Mouse (Mus musculus) erythroblast, embryonic 14.5 days (primary cell): Measurements from ENCODE around the gene B430306N03Rik. TPM values are rescaled to one million over a fixed set of nuclear protein-coding genes. Genes with fewer than 3 reads are reported as not detected.
A peak's percentile ranks its signal among the peaks of the same experiment; 100 is the strongest.

Experiments
- H3K27me3 ChIP-seq: 2 replicates; pipeline ENCODE4 v1.6.1; 2012; ENCODE audit warnings: inconsistent platforms; ENCODE audit not compliant: control insufficient read depth
- H3K36me3 ChIP-seq: 2 replicates; pipeline ENCODE4 v1.6.1; 2012; ENCODE audit warnings: mild to moderate bottlenecking, inconsistent platforms; ENCODE audit not compliant: control insufficient read depth
- H3K4me1 ChIP-seq: 2 replicates; pipeline ENCODE4 v1.6.1; 2012; ENCODE audit warnings: inconsistent platforms; ENCODE audit not compliant: control insufficient read depth
- H3K4me3 ChIP-seq: replicated peaks from 2 replicates; pipeline ENCODE3; 2012; ENCODE audit warnings: moderate library complexity, mild to moderate bottlenecking, inconsistent platforms
- H3K9me3 ChIP-seq: 2 replicates; pipeline ENCODE4 v1.6.1; 2012; ENCODE audit warnings: low read length, inconsistent platforms, mixed read lengths; ENCODE audit not compliant: control insufficient read depth
- GATA1 ChIP-seq: IDR thresholded peaks from 2 replicates; pipeline ENCODE4 v1.6.1; 2012; ENCODE audit warnings: low read length, inconsistent platforms, mixed read lengths
- TAL1 ChIP-seq: IDR thresholded peaks from 3 replicates; pipeline ENCODE4 v1.6.1; 2012; ENCODE audit warnings: low read length, inconsistent platforms, mixed read lengths
- polyA plus RNA-seq: library from polyadenylated mRNA; stranded (reverse); fragments of >175 nt; gene quantifications from 2 replicates; pipeline ENCODE4 v1.2.3, GENCODE M21; 2012

The B430306N03Rik gene
- polyA plus RNA-seq, 1 experiment: 0.02 TPM

- H3K4me1 ChIP-seq: peaks cover 59% of the 10 kb centered on the region
These were observed 37.6 kb upstream of the B430306N03Rik start for GRCm38 (mm10) chr17:48278381-48278780.

DNA sequence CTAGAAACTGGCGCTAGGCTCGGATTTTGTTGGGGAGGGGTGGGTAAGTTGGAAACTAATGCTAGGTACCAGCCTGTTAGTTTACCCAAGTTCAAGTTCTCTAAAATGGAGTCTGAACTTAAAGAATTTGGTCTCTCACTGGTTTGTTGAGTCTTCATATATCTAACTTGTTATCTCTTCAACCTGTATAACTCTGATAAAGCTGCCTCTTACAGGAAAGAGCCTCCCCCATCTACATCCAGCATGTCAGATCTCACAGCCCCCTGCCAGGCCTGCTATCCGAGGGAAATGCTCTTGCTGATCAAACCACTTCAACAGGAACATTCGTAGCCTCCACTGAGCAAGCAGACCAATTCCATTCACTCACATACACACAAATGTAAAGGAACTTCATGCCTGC is 36.9 kb upstream of the B430306N03Rik start:
- no peak overlapping the region for H3K4me3 ChIP-seq
- TF ChIP-seq GATA1 (no peak), TAL1 (no peak)

More at GRCm38 (mm10) chr17:48278381-48278780, 37.6 kb upstream of the B430306N03Rik start:
- H3K4me3 ChIP-seq: no peak overlapping the region
- H3K36me3 ChIP-seq: peaks cover 4% of the 10 kb centered on the region
- no peaks in the 10 kb centered on the region for H3K9me3 ChIP-seq
- H3K27me3 ChIP-seq: no peaks in the 10 kb centered on the region
- no peak for TF ChIP-seq TAL1
- TF ChIP-seq GATA1: no peak

DNA sequence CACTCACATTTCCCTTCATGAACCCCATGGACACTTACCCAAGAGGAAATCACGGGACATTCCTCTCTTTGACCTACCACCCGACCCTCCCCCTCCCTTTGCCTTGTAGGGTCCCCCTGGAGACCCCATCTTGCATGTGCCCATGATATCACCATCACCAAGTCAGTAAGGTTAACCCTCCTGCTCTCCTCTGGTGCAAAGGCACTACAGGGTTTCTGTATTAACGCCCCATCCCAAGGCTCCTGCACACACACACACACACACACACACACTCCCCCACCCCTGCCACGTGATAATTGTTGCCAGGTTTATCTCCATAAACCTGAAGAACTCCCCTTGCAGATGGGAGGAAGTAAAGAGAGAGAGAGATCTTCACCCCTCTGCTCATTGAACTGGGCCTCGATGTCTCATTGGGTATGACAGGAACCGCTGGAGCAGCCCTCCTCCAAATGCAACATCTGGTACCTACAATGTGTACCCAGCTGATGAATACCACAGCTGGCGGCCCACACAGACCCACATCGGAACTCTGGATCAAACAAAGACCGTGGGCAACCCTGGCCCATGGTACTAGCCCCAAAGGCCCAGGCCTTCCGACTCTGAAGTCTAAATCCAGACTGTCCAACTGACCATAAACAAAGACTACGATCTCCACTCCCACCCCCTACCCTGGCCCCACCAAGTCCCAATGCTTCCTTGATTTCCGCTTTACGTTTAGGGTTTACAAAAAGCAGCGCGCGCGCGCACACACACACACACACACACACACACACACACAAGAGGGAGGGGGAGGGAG is 34.8 kb upstream of the B430306N03Rik start:
- H3K4me3 ChIP-seq: peak overlapping the region; percentile 60
- no peaks in the 10 kb centered on the region for H3K27me3 ChIP-seq
- no peak for TF ChIP-seq GATA1
- TF ChIP-seq TAL1: no peak
- H3K4me1 ChIP-seq: peaks cover 31% of the 10 kb centered on the region
- H3K36me3 ChIP-seq: no peaks in the 10 kb centered on the region
- H3K9me3 ChIP-seq: no peaks in the 10 kb centered on the region

More for the DNA sequence above, 36.9 kb upstream of the B430306N03Rik start:
- Histone ChIP-seq H3K36me3 (peaks cover 4% of the 10 kb centered on the region), H3K4me1 (peaks cover 53% of the 10 kb centered on the region), H3K27me3 (no peaks in the 10 kb centered on the region), H3K9me3 (no peaks in the 10 kb centered on the region)

DNA sequence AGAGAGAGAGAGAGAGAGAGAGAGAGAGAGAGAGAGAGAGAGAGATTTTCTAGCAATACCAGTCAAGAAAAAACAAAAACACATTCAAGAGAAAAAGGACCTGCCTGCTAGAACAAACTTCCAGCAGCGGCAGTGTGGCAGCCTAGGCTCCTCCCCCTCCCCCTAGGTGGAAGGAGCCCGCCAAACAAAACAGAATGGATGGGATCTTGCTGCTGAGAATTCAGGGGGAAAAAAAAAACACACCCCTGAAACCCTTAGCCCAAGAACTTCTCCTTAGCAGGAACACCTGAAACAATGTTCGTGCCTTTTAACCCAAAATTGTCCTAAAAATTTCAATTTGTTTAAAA is 34.2 kb upstream of the B430306N03Rik start:
- TF ChIP-seq GATA1 (no peak), TAL1 (no peak)
- Histone ChIP-seq H3K27me3 (no peaks in the 10 kb centered on the region), H3K4me3 (peak overlapping the region; percentile 60), H3K4me1 (peaks cover 28% of the 10 kb centered on the region), H3K36me3 (no peaks in the 10 kb centered on the region), H3K9me3 (no peaks in the 10 kb centered on the region)

- H3K4me3 ChIP-seq: no peak overlapping the region
- H3K4me1 ChIP-seq: peaks cover 15% of the 10 kb centered on the region
- TF ChIP-seq GATA1 (no peak), TAL1 (no peak)
- H3K27me3 ChIP-seq: no peaks in the 10 kb centered on the region
- H3K36me3 ChIP-seq: no peaks in the 10 kb centered on the region
- H3K9me3 ChIP-seq: no peaks in the 10 kb centered on the region
These were observed 29.2 kb upstream of the B430306N03Rik start for GRCm38 (mm10) chr17:48286765-48287164.

DNA sequence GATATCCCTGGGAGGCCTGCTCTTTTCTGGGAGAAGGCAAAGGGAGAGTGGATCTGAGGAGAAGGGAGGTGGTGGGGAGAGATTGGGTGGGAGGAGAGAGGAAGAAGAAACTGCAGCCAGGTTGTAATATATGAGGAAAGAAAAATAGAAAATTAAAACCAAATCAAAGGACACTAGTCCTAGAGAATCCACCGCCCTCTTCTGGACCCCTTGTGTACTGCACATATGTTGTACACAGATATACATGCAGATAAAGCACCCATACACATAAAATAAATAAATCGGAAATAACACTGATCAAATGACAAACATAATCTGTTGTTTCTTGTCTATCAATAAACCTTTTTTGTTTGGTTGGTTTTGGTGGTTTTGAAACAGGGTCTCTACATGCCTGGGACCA is 28.7 kb upstream of the B430306N03Rik start:
- no peaks in the 10 kb centered on the region for H3K36me3 ChIP-seq
- no peak overlapping the region for H3K4me3 ChIP-seq
- no peaks in the 10 kb centered on the region for H3K9me3 ChIP-seq
- H3K27me3 ChIP-seq: no peaks in the 10 kb centered on the region
- H3K4me1 ChIP-seq: peaks cover 13% of the 10 kb centered on the region
- TF ChIP-seq GATA1 (no peak), TAL1 (no peak)

DNA sequence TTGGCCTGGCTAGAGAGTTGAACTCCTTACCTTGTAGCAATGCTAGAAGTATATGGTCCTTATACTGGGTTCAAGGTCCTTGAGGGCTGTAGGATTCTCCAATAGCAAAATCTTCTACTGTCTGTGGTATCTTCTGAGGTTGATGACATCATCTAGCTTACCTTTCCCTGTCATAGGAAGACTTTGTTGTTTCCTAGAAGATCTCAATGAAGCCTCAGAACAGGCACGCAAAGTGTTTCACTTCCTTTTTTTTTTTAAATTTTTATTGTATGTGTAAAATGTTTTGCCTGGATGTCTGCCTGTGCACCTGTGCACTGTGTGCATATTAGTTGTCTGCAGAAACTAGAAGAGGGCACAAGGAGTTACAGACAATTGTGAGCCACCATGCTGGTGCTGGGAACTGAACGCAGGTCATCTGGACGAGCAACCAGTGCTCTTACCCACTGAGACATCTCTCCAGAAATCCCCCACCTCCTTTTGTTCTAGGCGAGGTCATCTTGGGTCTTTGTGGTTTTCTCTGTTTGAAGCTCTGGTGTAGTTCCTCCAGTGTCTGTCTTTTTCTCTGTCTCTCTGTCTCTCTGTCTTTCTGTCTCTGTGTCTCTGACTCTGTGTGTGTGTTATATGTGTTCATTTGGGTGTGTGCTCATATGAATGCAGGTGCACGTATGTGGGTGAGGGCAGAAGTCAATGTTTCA is 22.3 kb upstream of the B430306N03Rik start:
- Histone ChIP-seq H3K36me3 (no peaks in the 10 kb centered on the region), H3K4me3 (no peak overlapping the region), H3K9me3 (no peaks in the 10 kb centered on the region), H3K27me3 (no peaks in the 10 kb centered on the region), H3K4me1 (peaks cover 13% of the 10 kb centered on the region)
- TF ChIP-seq GATA1: no peak
- no peak for TF ChIP-seq TAL1

DNA sequence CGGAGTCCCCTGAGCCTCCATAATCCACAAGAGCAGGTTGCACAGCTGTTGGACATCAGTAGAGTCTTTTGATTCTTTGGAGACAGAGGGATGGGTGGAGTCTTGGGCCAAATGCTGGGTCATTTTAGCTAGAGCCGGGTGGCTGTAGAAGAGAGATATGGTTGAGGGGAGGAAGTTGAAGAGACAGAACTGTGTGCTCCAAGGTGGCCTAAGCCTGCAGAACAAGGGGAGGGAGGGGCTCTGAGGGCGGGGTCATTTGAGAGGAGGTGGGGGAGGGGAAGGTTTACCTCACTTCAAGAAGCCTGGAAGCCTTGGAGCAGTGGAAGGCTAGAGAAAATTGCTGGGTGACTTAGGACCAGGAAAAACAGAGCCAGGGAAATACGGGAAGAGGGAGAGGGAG is 16.7 kb upstream of the B430306N03Rik start, which contains the start of gene Treml2:
TSS of gene Treml2 (plus strand) at position 296 of the 400 bp plus-strand sequence.
- no peak for TF ChIP-seq GATA1
- peak; percentile 47 for TF ChIP-seq TAL1
- Histone ChIP-seq H3K27me3 (no peaks in the 10 kb centered on the region), H3K4me1 (peaks cover 62% of the 10 kb centered on the region), H3K36me3 (peaks cover 18% of the 10 kb centered on the region), H3K4me3 (peak within 1 kb of the TSS; percentile 69), H3K9me3 (no peaks in the 10 kb centered on the region)

GRCm38 (mm10) chr17:48299756-48300155 is 16.2 kb upstream of the B430306N03Rik start:
- Histone ChIP-seq H3K9me3 (no peaks in the 10 kb centered on the region), H3K36me3 (peaks cover 24% of the 10 kb centered on the region), H3K27me3 (no peaks in the 10 kb centered on the region), H3K4me3 (peak overlapping the region; percentile 69), H3K4me1 (peaks cover 62% of the 10 kb centered on the region)
- no peak for TF ChIP-seq GATA1
- TF ChIP-seq TAL1: no peak
